Mouse (Mus musculus) spleen, postnatal 14 days (tissue): ENCODE results near the gene Dgkz.
A peak's percentile ranks its signal among the peaks of the same experiment; 100 is the strongest.

Source experiments
- DNase-seq, 2 experiments: peaks; one replicate each; pipeline ENCODE4 v3.0.0; 2021 to 2022; ENCODE audit warnings: low spot score in 2 of 2

The Dgkz gene

DNA sequence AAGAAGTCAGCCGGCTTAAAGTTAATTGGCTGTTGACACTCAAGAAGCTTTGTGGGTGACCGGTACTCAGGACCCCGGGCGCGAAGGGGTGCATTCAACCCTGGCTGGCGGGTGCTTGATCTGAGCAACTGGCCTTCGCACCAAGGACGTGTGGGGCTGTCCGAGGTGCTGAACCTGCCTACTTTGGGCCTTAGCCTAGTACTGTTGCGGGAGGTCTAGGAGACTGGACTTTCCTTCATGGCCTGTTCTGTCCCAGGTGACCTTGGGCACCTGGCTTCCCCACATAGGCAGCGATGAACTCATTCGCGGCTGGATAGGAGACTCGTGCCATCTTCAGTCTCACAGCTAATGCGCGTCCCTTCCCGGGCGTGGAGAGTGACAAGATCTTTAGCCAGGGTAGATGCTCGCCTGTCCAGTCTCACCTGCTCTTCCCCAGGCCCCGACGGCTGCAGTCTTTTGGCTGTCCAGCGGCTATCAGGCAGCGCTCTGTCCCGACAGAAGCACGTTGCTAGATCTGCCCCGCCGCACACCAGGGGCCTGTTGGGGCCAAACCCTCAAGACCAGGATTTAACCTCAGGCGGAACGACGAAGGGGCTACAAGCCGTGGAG lies 54.4 kb downstream of the Dgkz start:
- peak in 1 of 2 experiments; percentile 46 for DNase-seq

DNA sequence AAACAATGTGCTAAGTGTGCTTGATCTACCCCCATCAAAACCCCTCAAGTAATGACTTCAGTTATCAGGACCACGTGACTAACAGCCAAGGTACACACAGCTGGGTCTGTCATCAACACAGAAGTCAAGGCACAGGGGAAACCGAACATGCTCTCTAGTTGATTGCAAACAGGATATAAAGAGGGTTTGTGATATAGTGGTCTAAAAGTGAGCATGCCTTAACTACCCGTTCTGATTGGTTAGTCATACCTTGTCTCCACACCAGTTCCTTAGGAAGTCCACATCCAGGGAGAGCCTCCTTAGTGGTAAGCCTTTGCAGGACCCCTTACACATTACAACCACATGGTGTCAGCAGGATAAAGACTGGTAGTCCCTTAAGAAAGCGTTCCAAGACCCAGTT lies 55.5 kb downstream of the Dgkz start:
- DNase-seq = no peak

GRCm38 (mm10) chr2:91917096-91917495 lies 58.6 kb downstream of the Dgkz start:
- DNase-seq = no peak

- no peak for DNase-seq
Observed at GRCm38 (mm10) chr2:91916346-91916977, 59.2 kb downstream of the Dgkz start.

GRCm38 (mm10) chr2:91913328-91914110 lies 62.1 kb downstream of the Dgkz start:
- DNase-seq = no peak

GRCm38 (mm10) chr2:91912616-91913015 lies 63.0 kb downstream of the Dgkz start:
- no peak for DNase-seq

- no peak for DNase-seq
Observed at GRCm38 (mm10) chr2:91906141-91906540, 69.5 kb downstream of the Dgkz start.

DNA sequence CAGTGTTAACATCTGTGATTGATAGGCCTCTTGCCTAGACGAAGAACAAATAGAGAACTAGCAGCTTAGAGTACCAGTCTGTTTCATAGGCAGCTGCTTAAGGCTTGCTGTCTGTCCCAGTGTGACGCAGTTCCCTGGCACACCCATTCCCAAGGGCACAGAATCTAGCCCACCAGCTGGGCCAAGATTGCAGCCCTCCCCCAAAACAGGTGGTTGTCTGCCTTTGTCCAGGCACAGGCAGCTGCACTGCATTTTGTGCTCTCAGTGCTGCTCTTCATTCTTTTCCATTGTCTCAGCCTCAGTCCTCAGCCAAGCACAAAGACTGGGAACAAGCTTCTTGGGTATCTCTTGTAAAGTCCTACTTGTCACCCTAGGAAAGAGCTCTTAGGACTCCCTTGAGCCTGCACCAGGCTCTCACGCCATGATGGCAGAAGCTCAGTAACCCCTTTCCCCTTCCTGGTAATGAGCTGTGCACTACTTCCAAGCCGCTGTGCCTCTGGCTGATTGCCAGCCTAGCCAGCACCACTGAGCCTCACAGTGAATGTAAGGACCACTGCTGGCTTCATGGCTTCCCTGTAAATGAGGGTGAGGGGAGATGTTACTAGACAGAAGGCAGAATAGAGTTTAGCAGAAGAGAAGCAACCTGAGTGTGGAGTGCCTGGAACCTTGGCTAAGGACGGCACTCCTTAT lies 70.9 kb downstream of the Dgkz start:
- no peak for DNase-seq

GRCm38 (mm10) chr2:91903171-91903925 lies 72.3 kb downstream of the Dgkz start:
- DNase-seq = no peak

DNA sequence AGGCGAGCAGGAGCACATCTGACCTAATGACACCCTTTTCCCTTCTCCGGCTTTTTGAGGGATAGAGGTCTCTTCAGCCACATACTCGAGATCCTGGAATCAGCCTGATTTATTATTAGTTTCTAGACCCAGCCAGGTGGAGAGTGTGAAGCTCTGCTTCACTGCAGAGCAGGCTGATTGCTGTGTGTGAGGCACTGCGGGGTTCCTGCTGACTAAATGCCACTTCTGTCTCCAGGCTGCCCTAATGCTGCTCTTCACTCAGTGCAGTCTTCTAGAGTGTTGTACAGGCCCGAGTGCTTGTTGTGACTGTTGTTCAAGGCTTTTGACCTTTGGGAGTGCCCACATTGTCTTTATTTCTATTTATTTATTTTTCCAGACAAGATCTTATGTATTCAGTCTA lies 73.3 kb downstream of the Dgkz start:
- no peak for DNase-seq

- no peak for DNase-seq
Observed at GRCm38 (mm10) chr2:91900431-91900830, 75.2 kb downstream of the Dgkz start.

DNA sequence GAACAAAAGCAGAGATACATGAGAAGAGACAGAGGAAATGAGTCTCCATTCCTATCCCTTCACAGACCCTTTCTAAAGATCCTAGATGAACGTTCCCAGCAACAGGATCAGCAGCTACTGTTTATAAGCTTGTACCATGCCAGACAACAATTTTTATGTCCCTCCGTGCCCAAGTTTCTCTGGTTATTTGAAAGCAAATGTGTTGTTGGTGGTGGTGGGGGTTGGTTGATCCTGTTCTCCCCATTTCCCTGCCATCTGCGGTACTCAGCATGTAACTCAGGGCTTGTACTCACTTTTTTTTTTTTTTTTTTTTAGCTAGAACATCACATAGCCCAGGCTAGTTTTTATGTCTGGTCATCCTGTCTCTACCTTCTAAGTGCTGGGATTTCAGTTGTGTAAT lies 76.5 kb downstream of the Dgkz start:
- DNase-seq = no peak

- no peak for DNase-seq
Observed at GRCm38 (mm10) chr2:91897968-91898367, 77.7 kb downstream of the Dgkz start.

DNA sequence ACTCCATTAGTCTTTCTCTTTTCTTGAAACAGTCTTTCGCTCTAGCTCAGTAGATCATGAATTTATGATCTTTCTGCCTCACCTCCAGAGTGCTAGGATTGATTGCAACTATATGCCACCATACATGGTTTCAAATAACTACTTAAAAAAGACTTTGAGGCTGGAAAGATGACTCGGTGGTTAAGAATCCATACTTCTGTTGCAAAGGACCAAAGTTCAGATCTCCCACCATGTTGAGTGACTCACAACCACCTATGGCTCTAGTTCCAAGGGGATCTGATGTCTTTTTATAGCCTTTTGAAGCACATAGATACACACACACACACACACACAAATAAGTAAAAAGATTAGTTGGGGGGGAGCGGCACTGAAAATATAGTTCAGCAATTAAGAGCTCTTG lies 80.3 kb downstream of the Dgkz start:
- DNase-seq = no peak

DNA sequence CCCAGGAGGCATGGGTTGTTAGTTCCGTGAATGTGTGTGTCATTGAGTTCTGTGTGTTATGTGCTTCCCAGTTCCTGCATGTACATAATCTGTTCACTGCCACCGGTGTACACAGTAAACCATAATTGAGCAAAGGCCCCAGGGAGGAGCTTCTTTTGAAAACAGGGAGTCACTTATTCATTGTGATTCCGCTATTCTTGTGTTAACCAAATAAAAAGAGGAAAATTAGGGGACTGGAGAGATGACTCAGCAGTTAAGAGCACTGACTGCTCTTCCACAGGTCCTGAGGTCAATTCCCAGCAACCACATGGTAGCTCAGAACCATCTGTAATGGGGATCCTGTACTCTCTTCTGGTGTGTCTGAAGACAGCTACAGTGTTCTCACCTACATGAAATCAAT lies 80.9 kb downstream of the Dgkz start:
- no peak for DNase-seq

DNA sequence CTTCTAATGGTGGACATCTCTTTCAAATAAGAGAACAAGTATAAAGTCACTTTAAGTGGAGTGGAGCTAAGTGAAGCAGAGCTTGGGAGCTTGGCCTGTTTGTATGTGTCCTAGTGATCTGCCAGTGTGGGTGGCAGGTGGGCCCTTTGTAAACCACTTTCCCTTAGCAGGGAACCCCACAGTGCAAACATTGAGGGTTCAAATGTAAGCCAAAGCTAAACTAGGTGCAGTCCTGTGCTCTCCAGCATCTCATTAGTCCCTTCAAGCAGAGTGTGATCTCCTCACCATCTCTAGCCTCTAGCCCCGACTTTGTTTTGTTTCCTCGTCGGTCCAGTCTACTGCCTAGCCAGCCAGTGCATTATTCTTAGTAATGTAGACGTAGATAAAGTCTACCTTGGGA lies 91.0 kb downstream of the Dgkz start:
- DNase-seq = no peak

- DNase-seq = no peak
Observed at GRCm38 (mm10) chr2:91883961-91884360, 91.7 kb downstream of the Dgkz start.
